Mouse (Mus musculus) hindbrain, embryonic 10.5 days (tissue): ENCODE results near the gene Coq5. TPM values are rescaled to one million over a fixed set of nuclear protein-coding genes. Genes with fewer than 3 reads are reported as not detected.
A peak's percentile ranks its signal among the peaks of the same experiment; 100 is the strongest.

Experiments
- DNase-seq: peaks from one replicate; pipeline ENCODE4 v3.0.0-alpha.2; 2017; ENCODE audit warnings: low spot score
- H3K27ac ChIP-seq: fragments of 300-500 bp; sonication (generic); 2 replicates; pipeline ENCODE4 v1.5.1; 2016; ENCODE audit warnings: mild to moderate bottlenecking, moderate library complexity
- H3K27me3 ChIP-seq: fragments of 300-500 bp; sonication (generic); 2 replicates; pipeline ENCODE4 v1.6.1; 2016; ENCODE audit warnings: mild to moderate bottlenecking; ENCODE audit not compliant: poor library complexity, insufficient read depth, severe bottlenecking
- H3K36me3 ChIP-seq: fragments of 300-500 bp; sonication (generic); 2 replicates; pipeline ENCODE4 v1.6.1; 2016; ENCODE audit warnings: mild to moderate bottlenecking, moderate library complexity
- H3K4me1 ChIP-seq: fragments of 300-500 bp; sonication (generic); replicated peaks from 2 replicates; pipeline ENCODE4 v1.6.1; 2016; ENCODE audit warnings: mild to moderate bottlenecking
- H3K4me3 ChIP-seq: fragments of 300-500 bp; sonication (generic); 2 replicates; pipeline ENCODE4 v1.5.1; 2016; ENCODE audit warnings: mild to moderate bottlenecking, moderate library complexity
- H3K9me3 ChIP-seq: fragments of 300-500 bp; sonication (generic); 2 replicates; pipeline ENCODE4 v1.6.1; 2016; ENCODE audit warnings: mild to moderate bottlenecking, moderate library complexity
- WGBS: fragments of 180-500 bp; shearing (Covaris S2); methylation state at CpG from one replicate; pipeline ENCODE4 v1.1.7; 2016; 5-methylcytosine and 5-hydroxymethylcytosine counted together
- polyA plus RNA-seq: library from polyadenylated mRNA; unstranded; fragments of >200 nt; fragmentation: Nextera tagmentation; extraction: Ambion mirVana; gene quantifications from 2 replicates; pipeline ENCODE4 v1.2.1, GENCODE M21; 2016

Gene Coq5
- polyA plus RNA-seq, 1 experiment from 2014 or later: 49.6 TPM

DNA sequence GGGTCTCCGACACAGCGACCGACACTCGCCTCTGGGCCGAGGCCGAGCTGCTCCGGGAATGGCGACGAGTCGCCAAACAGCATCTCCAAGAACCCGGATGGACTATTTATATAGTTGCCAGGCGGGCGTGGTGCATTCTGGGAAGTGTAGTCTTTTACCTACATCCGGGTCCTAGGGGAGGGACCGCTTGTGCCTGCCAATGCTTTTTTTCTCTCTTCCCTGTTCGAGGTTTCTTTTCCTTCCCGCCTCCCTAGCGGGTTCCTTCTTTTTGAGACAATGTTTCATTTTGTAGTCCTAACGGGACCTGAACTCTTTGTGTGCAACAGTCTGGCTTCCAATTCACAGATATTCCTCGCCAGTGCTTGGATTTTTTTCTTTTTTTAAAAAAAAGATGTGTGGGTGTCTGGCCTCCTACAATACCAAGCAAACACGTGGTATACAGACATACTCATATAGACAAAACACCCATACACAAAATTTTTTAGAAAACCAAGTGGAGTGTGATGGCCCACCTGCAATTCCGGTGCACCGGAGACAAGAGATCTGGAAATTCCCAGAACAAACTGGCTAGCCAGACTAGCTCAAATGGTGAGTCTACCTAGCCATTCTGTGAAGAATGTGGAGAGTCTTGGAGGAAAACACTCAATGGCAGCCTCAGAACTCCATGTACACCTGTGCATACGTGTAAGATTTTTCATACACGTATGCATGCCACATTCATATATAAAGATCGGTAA, 6.5 kb upstream of the Coq5 start, which contains the start of gene Rnf10:
Gene Rnf10 (minus strand): TSS at position 87 of the 737 bp plus-strand sequence.
- H3K27ac ChIP-seq: peak within 1 kb of the TSS; percentile 96
- no peaks in the 10 kb centered on the region for H3K27me3 ChIP-seq
- H3K9me3 ChIP-seq: no peaks in the 10 kb centered on the region
- peak; percentile 98 for DNase-seq
- H3K36me3 ChIP-seq: peaks cover 24% of the 10 kb centered on the region
- WGBS: 14% methylated on average over 26 of the region's 26 CpGs
- H3K4me1 ChIP-seq: peaks cover 40% of the 10 kb centered on the region
- H3K4me3 ChIP-seq: peak within 1 kb of the TSS; percentile 94

- DNase-seq: no peak
- no peaks in the 10 kb centered on the region for H3K9me3 ChIP-seq
- H3K27me3 ChIP-seq: no peaks in the 10 kb centered on the region
- 74% methylated on average over 6 of the region's 6 CpGs for WGBS
- peak overlapping the region; percentile 96 for H3K27ac ChIP-seq
- H3K36me3 ChIP-seq: peaks cover 17% of the 10 kb centered on the region
- H3K4me3 ChIP-seq: peak overlapping the region; percentile 94
- H3K4me1 ChIP-seq: peaks cover 40% of the 10 kb centered on the region
Measured at GRCm38 (mm10) chr5:115273549-115274135, 5.8 kb upstream of the Coq5 start.

- peaks cover 10% of the 10 kb centered on the region for H3K36me3 ChIP-seq
- H3K4me3 ChIP-seq: no peak overlapping the region
- WGBS: 74% methylated on average over 1 of the region's 1 CpGs
- H3K4me1 ChIP-seq: peaks cover 39% of the 10 kb centered on the region
- no peaks in the 10 kb centered on the region for H3K9me3 ChIP-seq
- H3K27me3 ChIP-seq: no peaks in the 10 kb centered on the region
- H3K27ac ChIP-seq: no peak overlapping the region
- no peak for DNase-seq
Measured at GRCm38 (mm10) chr5:115274353-115274752, 5.1 kb upstream of the Coq5 start.

- Histone ChIP-seq H3K36me3 (peaks cover 6% of the 10 kb centered on the region), H3K4me1 (peaks cover 38% of the 10 kb centered on the region), H3K4me3 (no peak overlapping the region), H3K27ac (no peak overlapping the region), H3K9me3 (no peaks in the 10 kb centered on the region), H3K27me3 (no peaks in the 10 kb centered on the region)
- 81% methylated on average over 1 of the region's 1 CpGs for WGBS
- no peak for DNase-seq
Measured at GRCm38 (mm10) chr5:115274771-115275170, 4.7 kb upstream of the Coq5 start.

GRCm38 (mm10) chr5:115275998-115276397, 3.5 kb upstream of the Coq5 start:
- WGBS: 31% methylated on average over 14 of the region's 14 CpGs
- Histone ChIP-seq H3K9me3 (no peaks in the 10 kb centered on the region), H3K36me3 (no peaks in the 10 kb centered on the region), H3K4me3 (no peak overlapping the region), H3K4me1 (peaks cover 32% of the 10 kb centered on the region), H3K27me3 (no peaks in the 10 kb centered on the region), H3K27ac (no peak overlapping the region)
- DNase-seq: peak; percentile 57

GRCm38 (mm10) chr5:115278053-115278452, 1.4 kb upstream of the Coq5 start:
- Histone ChIP-seq H3K4me3 (no peak overlapping the region), H3K27ac (no peak overlapping the region), H3K36me3 (peaks cover 4% of the 10 kb centered on the region), H3K27me3 (no peaks in the 10 kb centered on the region), H3K9me3 (no peaks in the 10 kb centered on the region), H3K4me1 (peaks cover 19% of the 10 kb centered on the region)
- no peak for DNase-seq
- 86% methylated on average over 1 of the region's 1 CpGs for WGBS

DNA sequence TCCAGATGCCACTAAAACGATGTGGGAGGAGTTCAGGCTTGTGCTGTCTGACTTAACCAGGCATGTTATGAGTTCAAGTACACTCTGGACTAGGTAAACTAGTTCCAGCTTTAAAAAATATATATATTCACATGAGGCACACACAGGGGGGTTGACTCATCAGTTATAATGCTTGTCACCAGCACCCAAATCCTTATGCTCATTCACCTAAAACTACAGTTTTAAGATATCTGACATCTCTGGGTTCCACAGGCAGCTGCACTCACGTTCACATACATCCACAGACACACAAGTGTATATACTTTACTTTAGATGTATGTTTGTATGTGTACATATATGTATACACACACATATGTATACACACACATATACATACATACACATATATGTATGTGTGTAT, 681 bp upstream of the Coq5 start:
- no peaks in the 10 kb centered on the region for H3K9me3 ChIP-seq
- no peak overlapping the region for H3K27ac ChIP-seq
- WGBS: 64% methylated on average over 2 of the region's 2 CpGs
- peaks cover 11% of the 10 kb centered on the region for H3K36me3 ChIP-seq
- no peak for DNase-seq
- H3K4me1 ChIP-seq: peaks cover 12% of the 10 kb centered on the region
- no peaks in the 10 kb centered on the region for H3K27me3 ChIP-seq
- no peak overlapping the region for H3K4me3 ChIP-seq

DNA sequence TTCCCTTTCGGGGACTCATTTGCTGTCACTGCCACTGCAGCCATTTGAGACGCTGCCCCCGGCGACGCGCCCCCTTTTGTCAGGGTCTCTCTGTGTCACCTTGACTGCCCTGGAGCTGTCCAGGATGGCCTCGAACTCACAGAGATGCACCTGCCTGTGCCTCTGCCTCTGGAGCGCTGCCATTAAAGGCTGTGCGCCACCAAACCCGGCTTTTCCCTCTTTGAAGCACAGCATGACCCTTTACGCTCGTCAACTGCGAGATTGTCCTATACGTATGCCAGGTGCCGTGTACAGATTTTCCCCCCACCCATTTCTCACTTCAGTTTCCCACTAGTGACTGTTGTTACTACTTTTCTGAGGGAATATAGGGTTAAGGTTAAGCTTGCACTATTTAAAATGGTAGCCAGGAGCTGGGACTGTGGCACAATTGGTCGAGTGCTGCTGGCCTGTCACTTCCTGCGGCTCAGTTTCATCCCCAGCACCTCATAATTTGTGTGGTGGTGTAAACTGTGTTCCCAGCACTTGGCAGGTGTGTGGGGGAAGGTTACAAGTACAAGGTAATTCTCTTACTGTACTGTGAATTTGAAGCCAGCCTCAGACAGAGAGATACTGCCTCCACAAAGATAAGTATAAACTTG, 703 bp downstream of the Coq5 start:
- peak overlapping the region; percentile 97 for H3K4me3 ChIP-seq
- peaks cover 25% of the 10 kb centered on the region for H3K36me3 ChIP-seq
- no peaks in the 10 kb centered on the region for H3K27me3 ChIP-seq
- DNase-seq: no peak
- H3K27ac ChIP-seq: peak overlapping the region; percentile 90
- H3K9me3 ChIP-seq: no peaks in the 10 kb centered on the region
- WGBS: 12% methylated on average over 17 of the region's 17 CpGs
- H3K4me1 ChIP-seq: peaks cover 12% of the 10 kb centered on the region

DNA sequence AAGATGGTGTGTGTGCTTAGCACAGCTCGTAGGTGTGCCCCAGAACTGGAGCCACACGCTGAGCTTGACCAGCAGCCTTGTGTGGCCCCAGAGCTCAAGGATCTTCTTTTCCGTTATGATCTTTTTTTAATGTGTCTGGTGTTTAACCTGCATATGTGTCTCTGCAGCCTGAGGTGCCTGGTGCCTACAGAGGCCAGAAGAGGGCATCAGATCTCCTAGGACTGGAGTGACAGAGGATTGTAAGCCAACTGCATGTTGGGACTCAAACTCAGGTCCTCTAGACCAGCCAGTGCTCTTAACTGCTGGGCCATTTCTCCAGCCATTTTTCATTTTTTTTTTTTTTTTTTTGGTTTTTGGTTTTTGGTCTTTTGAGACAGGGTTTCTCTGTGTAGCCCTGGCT, 5.3 kb downstream of the Coq5 start:
- Histone ChIP-seq H3K9me3 (no peaks in the 10 kb centered on the region), H3K27ac (no peak overlapping the region), H3K36me3 (peaks cover 62% of the 10 kb centered on the region), H3K27me3 (no peaks in the 10 kb centered on the region), H3K4me3 (no peak overlapping the region), H3K4me1 (peaks cover 7% of the 10 kb centered on the region)
- WGBS: 90% methylated on average over 3 of the region's 3 CpGs
- no peak for DNase-seq

DNA sequence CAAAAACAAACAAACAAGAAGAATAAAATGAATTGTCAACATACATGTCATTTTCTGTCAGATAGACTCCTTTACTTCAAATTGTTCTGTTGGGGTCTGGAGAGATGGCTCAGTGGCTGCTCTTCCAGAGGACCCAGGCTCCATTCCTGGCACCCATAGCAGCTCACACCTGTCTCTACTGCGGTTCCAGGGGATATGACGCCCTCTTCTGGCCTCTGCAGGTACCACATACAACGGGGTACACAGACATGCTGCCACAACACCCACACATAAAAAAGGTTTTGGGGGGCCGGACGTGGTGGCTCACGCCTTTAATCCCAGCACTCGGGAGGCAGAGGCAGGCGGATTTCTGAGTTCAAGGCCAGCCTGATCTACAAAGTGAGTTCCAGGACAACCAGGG, 14.7 kb downstream of the Coq5 start:
- no peak for DNase-seq
- WGBS: 91% methylated on average over 8 of the region's 8 CpGs
- no peak overlapping the region for H3K4me3 ChIP-seq
- peaks cover 15% of the 10 kb centered on the region for H3K4me1 ChIP-seq
- no peaks in the 10 kb centered on the region for H3K27me3 ChIP-seq
- no peaks in the 10 kb centered on the region for H3K9me3 ChIP-seq
- no peak overlapping the region for H3K27ac ChIP-seq
- H3K36me3 ChIP-seq: peaks cover 98% of the 10 kb centered on the region

GRCm38 (mm10) chr5:115296347-115296746, 16.9 kb downstream of the Coq5 start:
- H3K36me3 ChIP-seq: peaks cover 82% of the 10 kb centered on the region
- no peak overlapping the region for H3K4me3 ChIP-seq
- no peaks in the 10 kb centered on the region for H3K27me3 ChIP-seq
- 91% methylated on average over 10 of the region's 10 CpGs for WGBS
- H3K9me3 ChIP-seq: no peaks in the 10 kb centered on the region
- no peak for DNase-seq
- H3K4me1 ChIP-seq: peaks cover 26% of the 10 kb centered on the region
- no peak overlapping the region for H3K27ac ChIP-seq

DNA sequence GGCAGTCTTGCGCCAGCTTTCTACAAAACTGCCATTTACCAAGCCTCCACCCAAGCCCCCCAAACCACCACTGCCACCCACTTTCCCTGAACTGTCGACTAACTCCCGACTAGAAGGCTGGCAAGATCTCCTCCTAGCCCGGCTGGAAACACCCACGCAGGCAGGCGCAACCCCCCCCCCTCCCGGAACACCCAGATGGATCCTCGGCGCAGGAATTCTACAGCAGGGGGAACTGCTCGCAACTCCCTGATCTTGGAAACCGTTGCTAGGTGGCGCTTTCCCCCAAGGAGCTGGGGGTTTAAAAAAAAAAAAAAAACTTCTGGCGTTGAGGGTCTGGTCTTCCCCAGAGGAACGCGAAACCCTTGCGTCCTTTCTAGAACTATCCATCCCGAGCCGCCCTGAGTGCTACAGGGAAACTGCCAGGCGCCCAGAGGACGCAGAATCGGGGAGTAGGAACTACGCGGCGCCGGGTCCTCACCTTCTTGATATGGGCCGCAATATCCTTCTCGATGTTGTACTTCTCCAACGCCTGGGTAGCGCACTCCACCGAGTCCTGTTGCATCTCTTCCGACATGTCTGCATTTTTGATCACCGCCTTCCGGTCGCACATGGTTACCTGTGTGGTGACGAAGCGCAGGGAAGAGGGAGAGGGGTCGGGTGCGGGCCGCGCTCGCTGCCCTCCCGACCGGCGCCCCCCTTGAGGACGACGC, 20.7 kb downstream of the Coq5 start:
- DNase-seq: peak; percentile 73
- H3K9me3 ChIP-seq: no peaks in the 10 kb centered on the region
- WGBS: 1% methylated on average over 46 of the region's 46 CpGs
- H3K4me1 ChIP-seq: peaks cover 33% of the 10 kb centered on the region
- H3K27ac ChIP-seq: peak overlapping the region; percentile 95
- H3K27me3 ChIP-seq: peaks cover 16% of the 10 kb centered on the region; the same call in 1 of the 2 replicates
- peaks cover 45% of the 10 kb centered on the region for H3K36me3 ChIP-seq
- peak overlapping the region; percentile 86 for H3K4me3 ChIP-seq
